Mouse (Mus musculus): ENCODE results near the gene Frem2.

Gene Frem2

GRCm38 (mm10) chr3:53466481-53466880 is 190.7 kb downstream of the Frem2 start:
- DNase-seq (ENCODE audit: low spot score in 2 of 2), result no peak

GRCm38 (mm10) chr3:53465330-53465729 is 191.8 kb downstream of the Frem2 start:
- DNase-seq (ENCODE audit: low spot score in 2 of 2), result no peak

- DNase-seq (ENCODE audit: low spot score in 2 of 2), result no peak
These were observed 192.9 kb downstream of the Frem2 start for GRCm38 (mm10) chr3:53464146-53464698.
